Mouse (Mus musculus) thymus, adult 2 months (tissue): ENCODE measurements at regions not wholly inside any gene's neighbourhood (a gene's known extent, or its start where the extent isn't known, plus 50 kb on each side); places are given as distances from the start of the nearest gene placed in this dataset.

Experiments used
- DNase-seq: peaks from one replicate; pipeline ENCODE4 v3.0.0; 2021
- H3K27ac ChIP-seq: fragments of 200-500 bp; 2 replicates; pipeline ENCODE4 v1.5.1; 2012; ENCODE audit warnings: low read length, control low read depth; ENCODE audit not compliant: control insufficient read depth, insufficient read depth
- H3K27me3 ChIP-seq: fragments of 200-500 bp; 2 replicates; pipeline ENCODE4 v1.6.1; 2012; ENCODE audit warnings: mild to moderate bottlenecking, low read length, moderate library complexity, mixed read lengths; ENCODE audit not compliant: control insufficient read depth, insufficient read depth
- H3K36me3 ChIP-seq: fragments of 200-500 bp; 2 replicates; pipeline ENCODE4 v1.6.1; 2012; ENCODE audit warnings: mild to moderate bottlenecking, low read length, moderate library complexity; ENCODE audit not compliant: control insufficient read depth, insufficient read depth
- H3K4me1 ChIP-seq: fragments of 200-500 bp; replicated peaks from 2 replicates; pipeline ENCODE4 v1.6.1; 2012; ENCODE audit warnings: low read length; ENCODE audit not compliant: control insufficient read depth, insufficient read depth
- H3K4me3 ChIP-seq: fragments of 200-500 bp; 2 replicates; pipeline ENCODE4 v1.5.1; 2012; ENCODE audit warnings: mild to moderate bottlenecking, low read length, control low read depth, moderate library complexity; ENCODE audit not compliant: control insufficient read depth, insufficient read depth
- CTCF ChIP-seq: fragments of 200-500 bp; IDR thresholded peaks from 2 replicates; pipeline ENCODE4 v1.5.1; 2012; ENCODE audit warnings: mild to moderate bottlenecking, control low read depth, low read length, moderate library complexity, borderline replicate concordance; ENCODE audit not compliant: control insufficient read depth, poor library complexity, insufficient read depth; ENCODE audit errors: extremely low read depth
- POLR2A ChIP-seq: fragments of 200-500 bp; IDR thresholded peaks from 2 replicates; pipeline ENCODE4 v1.6.1; 2012; ENCODE audit warnings: mild to moderate bottlenecking, low read length, control low read depth, moderate library complexity; ENCODE audit not compliant: control insufficient read depth, poor library complexity, insufficient read depth; ENCODE audit errors: extremely low read depth
- WGBS: fragments of 180-500 bp; shearing (Covaris S2); methylation state at CpG from one replicate; pipeline ENCODE4 v1.1.7; 2018; 5-methylcytosine and 5-hydroxymethylcytosine counted together

DNA sequence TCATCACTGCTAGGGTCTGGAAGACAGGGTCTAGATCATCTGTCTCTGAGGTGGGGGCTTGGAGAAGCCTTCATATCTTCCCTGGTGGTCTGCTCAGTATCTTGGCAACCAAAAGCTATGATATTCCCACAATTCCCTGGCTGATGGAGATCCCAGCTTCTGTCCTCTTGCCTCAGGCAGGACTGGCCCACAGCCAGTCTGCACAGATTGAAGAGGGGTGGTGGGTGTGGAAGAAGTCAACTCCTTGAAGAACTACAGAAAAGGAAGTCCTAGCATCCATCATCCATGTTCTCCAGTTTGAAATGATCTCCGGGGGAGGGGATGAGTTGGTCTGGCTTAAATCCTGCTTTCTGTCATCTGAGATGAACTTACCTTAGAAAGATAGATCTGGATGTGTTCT lies 134.8 kb downstream of the Trim29 start:
- WGBS: 93% methylated on average over 1 of the region's 1 CpGs
- H3K4me1 ChIP-seq: no peaks in the 10 kb centered on the region
- no peak overlapping the region for H3K27ac ChIP-seq
- TF ChIP-seq POLR2A (no peak), CTCF (no peak)
- no peaks in the 10 kb centered on the region for H3K27me3 ChIP-seq
- no peak for DNase-seq
- H3K4me3 ChIP-seq: no peak overlapping the region
- H3K36me3 ChIP-seq: no peaks in the 10 kb centered on the region

DNA sequence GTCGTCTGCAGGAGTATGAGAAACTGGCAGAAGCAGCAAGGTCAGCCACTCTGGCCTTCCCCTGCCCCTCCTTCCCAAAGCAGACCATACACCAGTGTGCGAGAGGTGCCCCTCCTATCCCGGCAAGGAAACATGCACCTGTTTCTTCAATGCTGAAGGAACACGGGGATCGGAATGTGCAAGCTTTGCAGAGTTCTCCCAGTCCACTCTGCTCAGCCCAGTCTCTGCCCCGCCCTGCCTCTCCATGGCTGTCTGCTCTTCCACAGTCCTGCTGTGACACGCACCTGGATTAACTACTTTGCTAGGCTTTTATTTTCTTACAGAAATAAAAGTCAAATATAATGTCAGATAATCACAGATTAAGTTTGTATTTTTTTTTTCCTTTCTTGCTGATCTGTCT lies 136.7 kb downstream of the Trim29 start:
- H3K36me3 ChIP-seq: no peaks in the 10 kb centered on the region
- H3K27ac ChIP-seq: no peak overlapping the region
- no peak for DNase-seq
- WGBS: 86% methylated on average over 7 of the region's 7 CpGs
- H3K4me3 ChIP-seq: no peak overlapping the region
- no peak for TF ChIP-seq POLR2A
- no peak for TF ChIP-seq CTCF
- no peaks in the 10 kb centered on the region for H3K27me3 ChIP-seq
- H3K4me1 ChIP-seq: no peaks in the 10 kb centered on the region

DNA sequence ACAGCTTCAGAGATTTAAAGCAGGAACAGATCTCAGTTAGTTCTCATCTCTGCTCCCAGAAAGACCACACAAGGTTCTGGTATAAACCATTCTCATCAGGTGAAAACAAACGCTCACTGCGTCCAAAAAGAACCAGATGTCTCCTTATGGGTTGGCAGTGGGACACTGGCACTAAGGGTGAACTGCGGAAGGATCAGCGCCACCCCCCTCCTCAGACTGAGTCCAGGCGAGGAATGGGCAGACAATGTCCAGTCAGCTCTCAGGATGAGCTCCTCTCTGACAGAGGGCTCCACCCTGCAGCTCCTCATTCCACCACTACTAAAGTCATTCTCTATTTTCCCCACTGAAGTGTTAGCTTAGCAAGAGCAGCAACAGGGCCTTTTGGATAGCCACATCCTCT lies 138.3 kb downstream of the Trim29 start:
- WGBS: 94% methylated on average over 5 of the region's 5 CpGs
- DNase-seq: no peak
- H3K4me1 ChIP-seq: no peaks in the 10 kb centered on the region
- no peak overlapping the region for H3K27ac ChIP-seq
- peaks cover 2% of the 10 kb centered on the region; the same call in 1 of the 2 replicates for H3K27me3 ChIP-seq
- TF ChIP-seq CTCF (no peak), POLR2A (no peak)
- no peak overlapping the region for H3K4me3 ChIP-seq
- H3K36me3 ChIP-seq: no peaks in the 10 kb centered on the region

DNA sequence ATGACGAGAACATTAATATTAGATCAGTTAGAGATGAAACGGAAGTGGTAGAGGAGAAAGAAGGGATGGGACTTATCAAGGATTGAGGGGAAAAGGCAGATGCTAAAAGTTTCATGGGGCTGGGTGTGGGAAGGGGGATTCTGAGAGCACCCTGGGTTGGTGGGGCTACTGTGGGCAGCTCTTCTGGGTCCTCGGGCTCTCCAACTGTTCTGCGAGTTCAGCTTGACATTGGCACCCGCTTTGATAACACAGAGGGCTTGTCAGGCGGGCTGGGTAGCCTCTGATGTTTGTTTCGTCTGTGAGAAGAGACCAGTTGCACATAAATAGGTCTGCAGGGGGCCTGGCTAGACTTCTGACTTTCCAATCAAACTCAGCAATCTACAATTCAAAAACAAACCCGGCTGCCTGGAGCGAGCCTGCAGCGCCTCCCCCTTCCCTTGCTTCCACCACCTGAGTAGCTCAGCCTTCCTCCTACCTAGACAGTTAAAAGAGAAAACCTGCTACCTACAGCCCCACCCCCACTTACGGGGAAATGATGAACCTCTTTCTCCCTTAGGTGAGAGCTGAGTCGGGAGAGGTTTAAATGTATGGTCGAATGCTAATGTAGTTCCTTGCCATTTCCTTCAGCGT lies 143.4 kb downstream of the Trim29 start:
- Histone ChIP-seq H3K4me3 (no peak overlapping the region), H3K4me1 (no peaks in the 10 kb centered on the region), H3K27ac (no peak overlapping the region), H3K27me3 (peaks cover 7% of the 10 kb centered on the region; the same call in 1 of the 2 replicates), H3K36me3 (no peaks in the 10 kb centered on the region)
- WGBS: 8% methylated on average over 14 of the region's 14 CpGs
- no peak for DNase-seq
- no peak for TF ChIP-seq POLR2A
- no peak for TF ChIP-seq CTCF

DNA sequence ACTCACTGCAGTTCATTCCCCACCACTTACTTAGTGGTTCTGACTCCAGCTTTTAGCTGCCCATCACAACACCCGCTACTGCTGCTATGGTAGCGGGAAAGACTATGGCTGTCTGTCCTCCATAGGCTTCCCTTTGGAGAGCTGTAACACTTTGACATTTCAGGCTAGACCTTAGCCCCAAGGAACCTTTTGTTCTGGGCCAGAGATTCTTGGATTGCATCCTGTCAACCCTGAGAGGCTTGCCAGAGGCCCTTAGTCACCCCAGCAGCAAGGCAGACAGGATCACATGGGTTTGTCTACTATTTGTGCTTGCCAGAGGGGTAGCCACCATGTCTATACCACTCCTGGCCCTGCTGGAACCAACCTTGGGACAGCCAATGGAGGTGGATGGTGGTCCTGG lies 147.1 kb downstream of the Trim29 start:
- H3K27me3 ChIP-seq: peaks cover 6% of the 10 kb centered on the region; the same call in 1 of the 2 replicates
- no peak overlapping the region for H3K4me3 ChIP-seq
- no peak overlapping the region for H3K27ac ChIP-seq
- TF ChIP-seq CTCF: no peak
- TF ChIP-seq POLR2A: no peak
- no peak for DNase-seq
- 98% methylated on average over 2 of the region's 2 CpGs for whole genome bisulfite sequencing
- H3K36me3 ChIP-seq: no peaks in the 10 kb centered on the region
- H3K4me1 ChIP-seq: no peaks in the 10 kb centered on the region

DNA sequence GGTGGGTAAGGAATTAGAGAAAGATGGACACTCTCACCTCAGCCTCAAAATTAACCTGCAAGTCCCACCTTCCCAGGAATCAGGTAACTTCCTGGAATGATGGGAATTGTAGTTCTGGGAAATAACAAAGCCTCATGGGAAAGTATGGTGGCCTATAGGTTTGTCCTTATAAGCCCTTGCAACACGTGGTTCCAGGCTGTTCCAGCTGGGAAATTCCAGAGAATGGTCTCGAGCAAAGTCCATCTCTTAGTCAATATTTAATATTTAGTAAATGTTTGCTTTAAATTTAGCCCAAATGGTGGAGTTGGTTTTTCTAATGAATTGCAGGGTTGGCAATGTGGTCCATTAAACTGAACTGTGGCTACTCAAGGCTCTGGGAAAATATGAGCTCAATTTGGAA lies 150.5 kb downstream of the Trim29 start:
- Histone ChIP-seq H3K27ac (no peak overlapping the region), H3K36me3 (no peaks in the 10 kb centered on the region), H3K4me3 (no peak overlapping the region), H3K27me3 (no peaks in the 10 kb centered on the region; the same call in 1 of the 2 replicates), H3K4me1 (no peaks in the 10 kb centered on the region)
- DNase-seq: no peak
- 60% methylated on average over 2 of the region's 2 CpGs for WGBS
- TF ChIP-seq CTCF (no peak), POLR2A (no peak)
